Mouse (Mus musculus) liver, adult 2 months (tissue): ENCODE results near the gene Tcerg1l.

ENCODE experiments used
- CTCF ChIP-seq: fragments of 200-500 bp; IDR thresholded peaks from 2 replicates; pipeline ENCODE4 v1.5.1; 2011; ENCODE audit warnings: low read depth, low read length, control low read depth
- POLR2A ChIP-seq: fragments of 200-500 bp; IDR thresholded peaks from 2 replicates; pipeline ENCODE4 v1.6.1; 2011; ENCODE audit warnings: low read length, control low read depth; ENCODE audit not compliant: insufficient read depth; ENCODE audit errors: extremely low read depth

DNA sequence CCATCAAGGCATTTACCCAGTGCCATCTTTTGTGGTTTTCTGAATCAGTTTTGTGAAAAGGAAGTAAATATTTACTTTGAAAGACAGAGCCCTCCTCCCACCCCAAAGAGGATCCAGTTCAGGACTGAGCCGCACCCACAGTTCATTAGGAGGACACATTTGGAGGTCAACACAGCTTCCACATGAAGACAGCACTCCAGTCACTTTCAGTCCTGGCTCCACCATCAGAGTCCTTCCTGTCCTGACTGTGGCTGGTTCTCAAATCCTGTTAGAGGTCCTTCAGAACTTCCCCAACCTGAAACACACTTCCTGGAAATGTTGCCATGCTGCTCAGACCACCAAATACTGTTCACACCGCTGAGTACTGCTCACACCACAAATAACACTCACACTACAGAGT lies 201.4 kb downstream of the Tcerg1l start:
- TF ChIP-seq CTCF (no peak), POLR2A (no peak)
